Mouse (Mus musculus) ovary, postnatal 14 days (tissue): Measurements from ENCODE around the gene Ror2.

Experiments used
- DNase-seq: peaks from one replicate; pipeline ENCODE4 v3.0.0; 2022; ENCODE audit warnings: low spot score

The Ror2 gene

GRCm38 (mm10) chr13:53067949-53068348, 218.0 kb downstream of the Ror2 start:
- peak; percentile 57 for DNase-seq

GRCm38 (mm10) chr13:53065122-53065521, 220.8 kb downstream of the Ror2 start:
- no peak for DNase-seq

GRCm38 (mm10) chr13:53064681-53065080, 221.2 kb downstream of the Ror2 start:
- DNase-seq = no peak
